Mouse (Mus musculus) E14TG2a.4 (cell line): Measurements from ENCODE around the gene Ceacam1.
"Not testable (repeated sequence)": the region's sequence is repeated elsewhere in the genome, so short reads cannot be mapped to it uniquely, and the experiment has no call there.

Experiments used
- CTCF ChIP-seq: conservative IDR thresholded peaks from 2 replicates; pipeline ENCODE4 v1.5.1; 2014; ENCODE audit warnings: low read length
- NANOG ChIP-seq: IDR thresholded peaks from 2 replicates; pipeline ENCODE4 v1.6.1; 2014; ENCODE audit warnings: borderline replicate concordance, low read length, mixed read lengths
- POU5F1 ChIP-seq: IDR thresholded peaks from 2 replicates; pipeline ENCODE4 v1.6.1; 2014; ENCODE audit warnings: low read length, borderline replicate concordance

DNA sequence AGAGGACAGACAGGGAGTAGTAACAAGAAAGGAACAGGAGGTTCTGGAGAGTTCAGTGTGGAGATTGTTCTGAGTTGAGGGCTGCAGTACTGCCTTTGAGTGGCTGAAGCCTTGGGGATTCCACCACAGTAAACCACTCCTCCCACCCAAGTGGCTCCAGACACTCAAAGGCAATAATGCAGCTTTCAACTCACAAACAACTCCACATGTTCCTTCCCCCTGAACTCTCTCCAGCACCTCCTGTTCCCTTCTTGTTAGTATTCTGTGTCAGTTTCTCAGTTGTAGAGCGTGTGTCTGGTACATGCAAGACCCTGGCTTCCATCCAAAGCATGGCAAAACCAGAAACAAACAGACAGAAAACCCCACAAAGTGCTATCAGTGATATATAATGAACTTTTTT, 38.3 kb upstream of the Ceacam1 start:
- not testable (repeated sequence) for TF ChIP-seq CTCF, POU5F1, NANOG
